Mouse (Mus musculus): Measurements from ENCODE around the gene Ccr6. TPM values are rescaled to one million over a fixed set of nuclear protein-coding genes. Genes with fewer than 3 reads are reported as not detected.
"Not testable (repeated sequence)": the region's sequence is repeated elsewhere in the genome, so short reads cannot be mapped to it uniquely, and the experiment has no call there.

Gene Ccr6
- polyA plus RNA-seq, 1 experiment from 2014 or later = not detected

DNA sequence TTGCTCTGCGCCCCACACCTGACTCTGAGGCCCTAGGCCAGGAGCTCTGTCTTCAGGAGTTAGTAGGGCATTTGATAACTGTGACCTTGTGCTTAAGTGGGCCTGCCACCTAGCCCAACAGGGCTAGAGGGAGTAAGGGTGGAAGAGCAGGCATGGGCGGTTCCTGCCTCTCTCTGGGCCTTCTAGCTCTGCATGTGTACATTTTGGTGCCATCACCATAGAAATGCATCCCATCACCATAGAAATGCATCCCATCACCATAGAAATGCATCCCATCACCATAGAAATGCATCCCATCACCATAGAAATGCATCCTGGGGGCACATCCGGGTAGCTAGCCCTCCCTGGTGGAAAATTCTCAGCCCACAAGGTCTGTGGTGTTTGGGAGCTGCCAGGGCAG, 3.7 kb downstream of the Ccr6 start:
- WGBS = 83% methylated on average over 3 of the region's 3 CpGs
- Histone ChIP-seq H3K4me3 (replicated peaks) (no peak overlapping the region), H3K9ac (no peak overlapping the region), H3K4me2 (no peak overlapping the region), H3K27ac (no peak overlapping the region), H3K9me3 (no peaks in the 10 kb centered on the region), H3K36me3 (replicated peaks) (no peaks in the 10 kb centered on the region), H3K4me1 (no peaks in the 10 kb centered on the region), H3K27me3 (no peaks in the 10 kb centered on the region)
- no peak for ATAC-seq (ENCODE audit: low FRiP score)

GRCm38 (mm10) chr17:8240517-8240916, 4.7 kb downstream of the Ccr6 start:
- H3K27me3 ChIP-seq = no peaks in the 10 kb centered on the region
- no peak overlapping the region for H3K4me2 ChIP-seq
- H3K36me3 ChIP-seq (replicated peaks) = no peaks in the 10 kb centered on the region
- 72% methylated on average over 4 of the region's 4 CpGs for WGBS
- H3K9me3 ChIP-seq = no peaks in the 10 kb centered on the region
- no peak overlapping the region for H3K27ac ChIP-seq
- no peak for ATAC-seq (ENCODE audit: low FRiP score)
- no peaks in the 10 kb centered on the region for H3K4me1 ChIP-seq
- H3K4me3 ChIP-seq (replicated peaks) = no peak overlapping the region
- H3K9ac ChIP-seq = no peak overlapping the region

- ATAC-seq (ENCODE audit: low FRiP score) = no peak
- 74% methylated on average over 12 of the region's 12 CpGs for WGBS
- no peak overlapping the region for H3K27ac ChIP-seq
Measured at GRCm38 (mm10) chr17:8241645-8242044, 5.8 kb downstream of the Ccr6 start.

DNA sequence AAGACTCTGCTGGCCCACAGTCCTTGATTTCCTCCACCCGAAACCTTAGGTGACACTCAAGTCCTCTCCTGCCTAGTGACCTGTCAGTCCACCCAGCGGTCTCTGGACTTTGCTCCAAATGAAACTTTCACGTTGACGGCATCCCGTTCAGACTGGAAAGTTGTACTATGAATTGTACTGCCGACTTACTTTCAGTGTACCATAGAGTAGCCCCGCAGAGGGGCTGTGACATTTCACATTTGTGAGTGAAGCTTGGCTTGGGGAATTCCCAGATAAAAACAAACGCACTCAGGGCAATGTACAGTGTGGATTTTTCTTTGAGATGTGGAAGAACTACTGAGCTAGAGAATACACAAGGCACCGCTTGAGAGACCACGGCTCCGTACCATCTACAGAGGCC, 6.3 kb downstream of the Ccr6 start:
- no peak overlapping the region for H3K9ac ChIP-seq
- no peaks in the 10 kb centered on the region for H3K36me3 ChIP-seq (replicated peaks)
- H3K9me3 ChIP-seq = no peaks in the 10 kb centered on the region

More at GRCm38 (mm10) chr17:8241645-8242044, 5.8 kb downstream of the Ccr6 start:
- no peaks in the 10 kb centered on the region for H3K36me3 ChIP-seq (replicated peaks)
- no peak overlapping the region for H3K4me2 ChIP-seq
- H3K9ac ChIP-seq = no peak overlapping the region
- H3K4me1 ChIP-seq = no peaks in the 10 kb centered on the region
- H3K27me3 ChIP-seq = no peaks in the 10 kb centered on the region
- H3K4me3 ChIP-seq (replicated peaks) = no peak overlapping the region
- H3K9me3 ChIP-seq = no peaks in the 10 kb centered on the region

GRCm38 (mm10) chr17:8244124-8244523, 8.3 kb downstream of the Ccr6 start:
- no peaks in the 10 kb centered on the region for H3K9me3 ChIP-seq
- no peak for ATAC-seq (ENCODE audit: low FRiP score)
- H3K4me2 ChIP-seq = no peak overlapping the region
- no peak overlapping the region for H3K4me3 ChIP-seq (replicated peaks)
- H3K27ac ChIP-seq = no peak overlapping the region
- H3K27me3 ChIP-seq = no peaks in the 10 kb centered on the region
- 79% methylated on average over 2 of the region's 2 CpGs for WGBS
- no peak overlapping the region for H3K9ac ChIP-seq
- H3K4me1 ChIP-seq = no peaks in the 10 kb centered on the region
- no peaks in the 10 kb centered on the region for H3K36me3 ChIP-seq (replicated peaks)

More for the DNA sequence above, 6.3 kb downstream of the Ccr6 start:
- no peak for ATAC-seq (ENCODE audit: low FRiP score)
- Histone ChIP-seq H3K27me3 (no peaks in the 10 kb centered on the region), H3K4me2 (no peak overlapping the region), H3K4me3 (replicated peaks) (no peak overlapping the region), H3K27ac (no peak overlapping the region), H3K4me1 (no peaks in the 10 kb centered on the region)
- WGBS = 91% methylated on average over 11 of the region's 11 CpGs

- no peaks in the 10 kb centered on the region for H3K9me3 ChIP-seq
- WGBS = 66% methylated on average over 4 of the region's 4 CpGs
- no peaks in the 10 kb centered on the region for H3K4me1 ChIP-seq
- no peaks in the 10 kb centered on the region for H3K36me3 ChIP-seq (replicated peaks)
- no peak for ATAC-seq (ENCODE audit: low FRiP score)
- no peak overlapping the region for H3K4me3 ChIP-seq (replicated peaks)
- H3K4me2 ChIP-seq = no peak overlapping the region
- H3K27me3 ChIP-seq = no peaks in the 10 kb centered on the region
- H3K27ac ChIP-seq = no peak overlapping the region
- H3K9ac ChIP-seq = no peak overlapping the region
Measured at GRCm38 (mm10) chr17:8246102-8246754, 10.4 kb downstream of the Ccr6 start.

- WGBS = 86% methylated on average over 7 of the region's 7 CpGs
- ATAC-seq (ENCODE audit: low FRiP score) = no peak
- Histone ChIP-seq H3K27me3 (no peaks in the 10 kb centered on the region), H3K4me2 (no peak overlapping the region), H3K27ac (no peak overlapping the region), H3K9ac (no peak overlapping the region), H3K4me1 (no peaks in the 10 kb centered on the region), H3K36me3 (replicated peaks) (no peaks in the 10 kb centered on the region), H3K9me3 (no peaks in the 10 kb centered on the region), H3K4me3 (replicated peaks) (no peak overlapping the region)
Measured at GRCm38 (mm10) chr17:8251704-8252103, 15.9 kb downstream of the Ccr6 start.

- Histone ChIP-seq H3K9me3 (no peaks in the 10 kb centered on the region), H3K4me2 (no peak overlapping the region), H3K27me3 (no peaks in the 10 kb centered on the region), H3K4me1 (no peaks in the 10 kb centered on the region), H3K9ac (no peak overlapping the region), H3K27ac (no peak overlapping the region), H3K36me3 (replicated peaks) (no peaks in the 10 kb centered on the region), H3K4me3 (replicated peaks) (no peak overlapping the region)
- ATAC-seq (ENCODE audit: low FRiP score) = no peak
Measured at GRCm38 (mm10) chr17:8254268-8254667, 18.4 kb downstream of the Ccr6 start.

- no peak overlapping the region for H3K4me3 ChIP-seq (replicated peaks)
- 74% methylated on average over 3 of the region's 3 CpGs for WGBS
- no peak for ATAC-seq (ENCODE audit: low FRiP score)
Measured at GRCm38 (mm10) chr17:8254914-8255313, 19.1 kb downstream of the Ccr6 start.

GRCm38 (mm10) chr17:8255583-8255982, 19.7 kb downstream of the Ccr6 start:
- H3K27ac ChIP-seq = no peak overlapping the region
- H3K9ac ChIP-seq = no peak overlapping the region
- no peak for ATAC-seq (ENCODE audit: low FRiP score)
- 86% methylated on average over 6 of the region's 6 CpGs for WGBS
- H3K27me3 ChIP-seq = no peaks in the 10 kb centered on the region
- no peak overlapping the region for H3K4me2 ChIP-seq
- no peaks in the 10 kb centered on the region for H3K36me3 ChIP-seq (replicated peaks)
- H3K4me3 ChIP-seq (replicated peaks) = no peak overlapping the region
- no peaks in the 10 kb centered on the region for H3K9me3 ChIP-seq
- H3K4me1 ChIP-seq = no peaks in the 10 kb centered on the region

More at GRCm38 (mm10) chr17:8254914-8255313, 19.1 kb downstream of the Ccr6 start:
- Histone ChIP-seq H3K4me2 (no peak overlapping the region), H3K27ac (no peak overlapping the region), H3K4me1 (no peaks in the 10 kb centered on the region), H3K9me3 (no peaks in the 10 kb centered on the region), H3K9ac (no peak overlapping the region), H3K27me3 (no peaks in the 10 kb centered on the region), H3K36me3 (replicated peaks) (no peaks in the 10 kb centered on the region)

DNA sequence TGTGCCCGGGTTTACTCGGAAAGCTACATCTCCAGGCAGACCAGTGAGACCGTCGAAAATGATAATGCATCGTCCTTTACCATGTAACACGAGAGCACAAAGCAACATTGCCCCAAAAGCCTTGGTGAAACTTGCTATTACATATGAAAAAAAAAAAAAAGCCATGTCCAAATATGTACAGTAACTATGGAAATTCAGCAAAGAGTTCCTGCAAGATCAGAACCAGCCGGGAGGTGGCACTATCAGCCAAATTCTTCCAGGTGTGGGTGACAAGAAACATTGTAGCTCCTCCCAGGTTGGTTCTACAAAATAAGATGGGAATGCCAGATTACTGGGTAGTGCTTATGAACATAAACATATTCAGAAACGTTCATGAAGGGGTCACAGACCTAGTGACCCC, 21.1 kb downstream of the Ccr6 start:
- WGBS = 73% methylated on average over 8 of the region's 8 CpGs
- H3K9ac ChIP-seq = no peak overlapping the region
- no peak overlapping the region for H3K4me2 ChIP-seq
- H3K9me3 ChIP-seq = no peaks in the 10 kb centered on the region
- H3K4me3 ChIP-seq (replicated peaks) = no peak overlapping the region
- H3K27ac ChIP-seq = no peak overlapping the region
- H3K36me3 ChIP-seq (replicated peaks) = no peaks in the 10 kb centered on the region
- no peaks in the 10 kb centered on the region for H3K4me1 ChIP-seq
- ATAC-seq (ENCODE audit: low FRiP score) = no peak
- H3K27me3 ChIP-seq = no peaks in the 10 kb centered on the region

GRCm38 (mm10) chr17:8264638-8265037, 28.8 kb downstream of the Ccr6 start:
- WGBS = 13% methylated on average over 7 of the region's 7 CpGs
- not testable (repeated sequence) for H3K9me3 ChIP-seq; H3K4me2 ChIP-seq; H3K4me1 ChIP-seq; ATAC-seq (ENCODE audit: low FRiP score); H3K36me3 ChIP-seq (replicated peaks); H3K27ac ChIP-seq; H3K27me3 ChIP-seq; H3K4me3 ChIP-seq (replicated peaks); H3K9ac ChIP-seq

GRCm38 (mm10) chr17:8272054-8272749, 36.4 kb downstream of the Ccr6 start:
- ATAC-seq (ENCODE audit: low FRiP score) = no peak
- H3K36me3 ChIP-seq (replicated peaks) = no peaks in the 10 kb centered on the region
- H3K27me3 ChIP-seq = peaks cover 28% of the 10 kb centered on the region
- H3K4me2 ChIP-seq = no peak overlapping the region
- no peaks in the 10 kb centered on the region for H3K4me1 ChIP-seq
- H3K9ac ChIP-seq = no peak overlapping the region
- 61% methylated on average over 6 of the region's 6 CpGs for WGBS
- no peak overlapping the region for H3K4me3 ChIP-seq (replicated peaks)
- no peak overlapping the region for H3K27ac ChIP-seq
- no peaks in the 10 kb centered on the region for H3K9me3 ChIP-seq
